Mouse (Mus musculus) cerebellum, postnatal 25 days (tissue): ENCODE data around the gene Nol9.
A peak's percentile ranks its signal among the peaks of the same experiment; 100 is the strongest.

ENCODE experiments used
- DNase-seq, 2 experiments: peaks; one replicate each; pipeline ENCODE4 v3.0.0; 2021; ENCODE audit warnings: mixed read lengths in 2 of 2

The Nol9 gene

DNA sequence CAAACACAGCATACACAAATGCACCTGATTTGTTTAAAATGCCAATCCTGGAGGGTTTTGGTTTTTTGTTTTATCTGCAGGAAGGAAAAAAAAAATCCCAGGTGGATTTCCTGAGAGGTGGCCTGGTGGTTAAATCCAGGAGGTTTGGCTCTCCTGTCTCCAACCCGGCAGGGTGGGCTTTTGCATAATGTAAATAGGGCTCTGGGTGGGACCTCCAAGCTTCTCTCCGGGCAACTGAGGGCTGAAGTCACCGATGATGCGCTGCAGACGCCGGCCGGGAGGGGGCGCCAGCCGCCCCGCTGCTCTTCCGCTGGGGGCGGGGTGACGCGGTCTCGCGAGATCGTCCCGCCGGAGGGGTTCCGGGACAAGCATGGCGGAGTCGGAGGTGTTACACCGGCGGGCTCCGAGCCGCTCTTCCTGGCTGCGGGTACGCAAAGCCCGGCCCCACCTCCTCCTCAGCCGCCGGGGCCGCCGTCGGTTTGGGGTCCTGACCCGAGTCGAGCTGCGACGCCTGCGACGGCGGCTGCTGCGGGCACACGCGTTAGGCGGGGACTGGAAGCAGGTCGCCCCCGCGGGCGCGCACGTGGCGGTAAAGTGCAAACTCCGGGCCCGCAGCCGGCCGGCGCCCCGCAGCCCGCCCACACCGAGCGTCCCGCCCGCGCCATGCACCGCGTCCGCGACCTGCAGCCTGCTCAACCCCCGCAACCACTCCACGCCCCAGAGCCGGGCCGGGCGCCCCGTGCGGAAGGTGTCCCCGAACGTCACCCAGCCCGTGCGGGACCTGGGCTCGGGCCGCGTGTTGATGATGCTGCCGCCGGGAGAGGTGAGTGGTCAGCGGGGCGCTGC lies at the start of gene Nol9:
Nol9 (plus strand) TSS at position 337 of the 846 bp plus-strand sequence.
- DNase-seq, result peak; percentile 97

DNA sequence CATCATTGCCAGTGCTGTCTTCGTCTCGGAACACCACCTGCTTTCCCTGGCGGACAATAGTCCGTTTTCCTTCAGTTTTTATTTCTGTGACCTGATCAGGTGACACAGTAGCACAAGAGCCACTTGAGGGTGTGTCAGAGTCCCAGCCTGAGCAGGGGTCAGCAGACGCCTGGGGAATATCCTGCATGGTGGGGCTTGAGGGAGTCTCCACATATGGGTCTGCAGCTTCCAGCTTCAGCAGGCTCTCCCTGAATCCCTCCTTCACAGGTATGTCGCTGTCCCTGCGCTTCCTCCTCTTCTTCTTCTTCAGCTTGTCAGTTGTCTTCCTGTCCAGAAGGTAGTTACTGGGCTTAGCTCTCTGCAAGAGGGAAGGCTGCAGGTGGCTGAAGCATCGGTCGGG lies 47.0 kb upstream of the Nol9 start:
- DNase-seq, result no peak

GRCm38 (mm10) chr4:151993035-151993434 lies 46.1 kb upstream of the Nol9 start:
- DNase-seq, result no peak

DNA sequence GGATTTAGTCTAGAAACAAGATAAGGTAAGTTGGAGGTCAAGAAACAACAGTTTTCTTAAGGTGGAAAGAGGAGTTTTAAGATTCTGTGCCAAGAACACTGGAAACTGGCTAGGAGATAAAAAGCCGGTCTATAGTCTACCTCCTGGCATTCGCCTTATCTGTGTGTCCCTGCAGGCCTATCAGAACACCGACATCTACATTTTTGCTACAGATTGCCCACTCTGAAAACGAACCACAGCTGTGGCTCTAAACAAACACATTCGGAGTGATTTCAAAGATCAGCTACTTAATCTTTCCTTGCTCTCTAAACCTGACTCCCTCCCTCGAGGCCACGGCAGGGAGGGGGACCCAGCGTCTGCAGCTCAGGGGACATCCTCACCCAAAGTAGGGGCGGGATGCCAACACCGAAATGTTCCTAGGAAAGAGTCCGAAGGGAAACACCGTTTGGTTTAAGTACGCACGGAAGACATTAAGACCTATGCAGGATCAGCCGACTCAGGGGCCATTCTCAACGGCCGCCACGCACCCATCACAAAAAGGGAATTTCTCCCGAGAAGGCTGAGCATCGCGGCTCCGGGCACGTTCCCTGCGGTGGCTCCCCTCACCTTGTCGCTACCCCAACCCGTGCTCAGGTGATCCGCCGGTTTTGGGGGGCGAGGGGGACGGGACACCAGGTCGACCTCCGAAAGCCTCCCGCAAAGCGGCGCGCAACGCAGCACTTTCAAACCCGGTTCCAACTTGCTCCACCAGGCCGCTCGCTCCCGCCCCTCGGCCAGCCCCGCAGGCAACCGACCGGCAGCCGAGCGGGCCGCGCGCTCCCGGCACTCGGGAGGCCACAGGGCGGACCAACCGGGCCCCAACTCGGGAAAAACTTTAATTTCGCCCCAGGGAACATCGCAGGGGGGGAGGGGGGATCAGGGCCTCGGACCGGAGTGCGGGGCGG lies 44.6 kb upstream of the Nol9 start:
- DNase-seq, result peak; percentile 47 to 68

DNA sequence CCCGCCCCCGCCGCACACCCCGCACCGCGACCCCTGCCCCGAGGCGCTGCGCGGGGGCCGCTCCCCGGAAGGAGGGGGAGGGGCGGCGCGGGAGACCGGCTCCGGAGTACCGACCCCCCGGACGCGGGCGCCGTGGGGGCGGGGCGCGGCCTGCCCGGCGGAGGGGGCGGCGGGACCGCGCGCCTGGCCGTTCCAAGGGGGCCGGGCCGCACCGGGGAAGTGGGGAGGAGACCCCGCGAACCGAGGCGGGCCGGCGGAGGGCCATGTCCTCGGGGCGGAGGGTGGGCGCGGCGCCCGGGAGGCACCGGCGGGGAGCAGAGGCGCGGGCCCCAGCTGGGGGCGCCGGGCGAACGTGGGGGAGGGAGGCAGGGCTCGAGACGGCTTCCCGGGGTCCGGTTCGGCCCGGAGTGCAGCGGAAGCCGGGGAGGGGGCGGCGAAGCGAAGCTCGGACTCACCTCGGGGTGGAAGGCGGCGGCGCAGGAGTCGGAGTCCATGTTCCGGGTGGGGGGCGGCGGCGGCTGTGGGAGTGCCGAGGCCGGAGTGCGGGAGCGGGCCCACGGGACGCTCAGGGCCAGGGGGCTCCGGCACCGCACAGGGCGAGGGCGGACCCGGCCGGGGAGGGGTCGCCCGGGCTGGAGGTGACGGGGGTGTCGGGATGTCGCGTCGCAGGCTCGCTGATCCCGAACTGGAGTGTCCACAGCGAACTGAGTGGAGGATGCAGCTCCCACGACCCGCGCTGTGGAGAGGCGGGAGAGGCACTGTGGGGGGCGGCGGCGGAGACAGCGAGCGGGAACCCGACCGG lies 43.5 kb upstream of the Nol9 start:
- DNase-seq, result no peak

DNA sequence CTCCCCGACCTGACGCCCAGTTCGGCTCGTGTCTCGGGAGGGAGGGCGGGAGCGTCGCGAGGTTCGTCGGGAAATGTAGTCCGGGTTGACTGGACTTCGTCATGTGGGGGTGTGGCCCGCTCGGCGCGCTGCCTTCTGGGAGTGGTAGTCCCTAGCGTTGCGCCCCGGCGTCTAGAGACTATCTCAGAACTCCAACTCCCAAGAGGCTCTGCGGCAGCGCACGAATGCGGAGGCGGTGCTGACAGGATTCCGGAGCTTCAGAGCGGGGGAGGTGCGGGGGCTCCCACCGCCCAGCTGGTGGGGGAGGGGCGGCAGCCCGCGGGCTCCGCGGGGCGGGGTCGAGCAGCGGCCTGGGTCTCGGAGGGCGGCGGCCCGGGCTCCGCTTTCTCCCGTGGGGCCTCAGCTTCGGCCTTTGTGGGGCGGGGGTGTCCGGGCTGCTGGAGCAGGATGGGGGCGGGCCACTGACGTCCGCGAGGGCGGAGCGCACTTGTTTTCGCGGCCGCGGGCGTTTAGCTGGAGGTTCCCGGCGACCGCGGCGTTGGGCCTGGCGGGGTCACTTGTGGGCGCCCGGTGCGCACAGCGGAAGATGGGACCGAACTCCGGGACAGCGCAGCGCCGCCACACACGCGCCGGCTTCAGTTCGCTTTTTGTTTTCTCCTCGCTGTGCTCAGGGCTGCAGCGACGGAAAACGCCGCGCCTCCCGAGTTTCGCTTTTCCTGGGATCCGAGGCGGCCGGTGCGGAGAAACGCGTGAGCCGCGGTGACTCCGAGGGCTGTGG lies 42.8 kb upstream of the Nol9 start, which contains the start of gene Phf13:
Phf13 (minus strand) TSS at position 86 of the 778 bp plus-strand sequence.
- peak; percentile 99 for DNase-seq

DNA sequence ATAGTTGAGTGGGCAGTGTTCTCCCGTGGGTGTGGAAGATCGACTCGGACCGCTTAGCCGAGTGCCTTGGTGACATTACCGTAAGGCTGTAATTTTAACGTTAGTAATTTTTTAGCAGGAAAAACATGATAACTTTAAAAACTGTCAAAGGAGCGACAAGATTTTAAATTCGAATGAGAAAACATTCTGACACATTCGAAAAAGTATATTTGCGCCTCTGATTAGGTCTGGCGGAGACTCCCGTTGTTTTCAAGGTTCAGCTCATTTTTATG lies 42.2 kb upstream of the Nol9 start:
- no peak for DNase-seq

DNA sequence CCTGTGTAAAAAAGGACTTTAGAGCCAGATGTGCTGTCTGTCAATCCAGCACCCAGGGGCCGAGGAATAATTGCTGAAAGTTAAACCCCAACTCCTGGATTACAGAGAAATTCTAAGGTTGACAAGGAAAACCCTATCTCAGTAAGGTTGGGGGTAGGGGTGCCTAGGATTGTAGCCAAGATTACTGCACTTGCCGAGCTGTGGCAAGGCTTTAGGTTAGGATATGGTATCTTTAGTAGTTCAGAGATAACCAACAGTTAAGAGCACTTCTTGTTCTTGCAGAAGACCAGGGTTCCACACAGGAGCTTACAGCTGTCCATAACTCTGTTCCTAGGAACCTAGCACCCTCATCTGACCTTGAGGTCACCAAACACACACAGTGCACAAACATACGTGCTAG lies 41.4 kb upstream of the Nol9 start:
- peak in 1 of 2 experiments; percentile 6 for DNase-seq

DNA sequence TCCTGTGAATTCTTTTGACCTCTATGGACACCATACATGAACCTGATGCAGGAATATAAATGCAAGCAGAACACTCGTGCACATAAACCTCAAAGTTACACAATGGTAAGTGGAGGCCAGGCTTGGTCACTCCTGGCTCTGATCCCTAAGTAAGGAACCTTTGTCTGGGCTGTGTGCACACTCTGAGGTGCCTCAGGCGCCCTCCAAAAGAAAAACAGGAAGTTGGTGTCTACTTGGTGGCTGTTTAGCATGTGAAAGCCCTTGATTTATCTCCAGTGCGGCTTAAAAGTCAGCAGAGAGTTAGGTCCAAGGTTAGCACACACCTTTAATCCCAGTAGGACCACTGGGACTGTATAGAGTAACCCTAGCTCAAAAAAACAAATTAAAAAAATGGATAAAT lies 39.6 kb upstream of the Nol9 start:
- no peak for DNase-seq

GRCm38 (mm10) chr4:152000906-152001305 lies 38.2 kb upstream of the Nol9 start:
- DNase-seq, result no peak

GRCm38 (mm10) chr4:152001335-152001734 lies 37.8 kb upstream of the Nol9 start:
- no peak for DNase-seq

DNA sequence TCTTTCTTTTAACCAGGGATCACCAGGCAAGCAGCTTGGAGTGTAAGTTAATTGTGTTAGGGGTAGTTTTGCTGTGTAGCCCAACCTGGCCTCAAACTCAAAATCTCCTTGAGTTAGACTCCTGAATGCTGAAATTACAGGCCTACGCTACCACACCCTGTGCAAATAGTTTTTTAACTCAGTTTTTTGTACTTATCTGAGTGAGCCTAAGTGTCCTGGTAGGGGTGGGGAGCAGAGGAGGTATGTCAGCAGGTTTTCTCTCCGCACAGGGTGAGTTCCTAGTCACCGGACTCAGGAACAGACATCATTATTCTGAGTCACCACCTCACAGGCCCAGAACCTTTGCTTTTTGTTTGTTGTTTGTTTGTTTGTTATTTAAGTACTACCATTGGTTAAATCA lies 37.1 kb upstream of the Nol9 start:
- DNase-seq, result no peak

DNA sequence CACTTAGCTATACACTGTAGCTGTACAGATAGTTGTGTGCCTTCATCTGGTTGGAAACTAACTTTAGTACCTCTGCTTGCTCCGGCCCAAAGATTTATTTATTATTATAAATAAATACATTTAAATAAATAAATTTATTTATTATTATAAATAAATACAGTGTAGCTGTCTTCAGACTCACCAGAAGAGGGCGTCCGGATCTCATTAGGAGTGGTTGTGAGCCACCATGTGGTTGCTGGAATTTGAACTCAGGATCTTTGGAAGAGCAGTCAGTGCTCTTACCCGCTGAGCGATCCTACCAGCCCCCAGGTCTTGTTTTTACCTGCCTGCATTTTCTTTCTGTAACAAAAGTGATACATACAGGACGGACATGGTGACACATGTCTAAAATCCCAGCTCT lies 33.0 kb upstream of the Nol9 start:
- DNase-seq, result peak in 1 of 2 experiments; percentile 39

DNA sequence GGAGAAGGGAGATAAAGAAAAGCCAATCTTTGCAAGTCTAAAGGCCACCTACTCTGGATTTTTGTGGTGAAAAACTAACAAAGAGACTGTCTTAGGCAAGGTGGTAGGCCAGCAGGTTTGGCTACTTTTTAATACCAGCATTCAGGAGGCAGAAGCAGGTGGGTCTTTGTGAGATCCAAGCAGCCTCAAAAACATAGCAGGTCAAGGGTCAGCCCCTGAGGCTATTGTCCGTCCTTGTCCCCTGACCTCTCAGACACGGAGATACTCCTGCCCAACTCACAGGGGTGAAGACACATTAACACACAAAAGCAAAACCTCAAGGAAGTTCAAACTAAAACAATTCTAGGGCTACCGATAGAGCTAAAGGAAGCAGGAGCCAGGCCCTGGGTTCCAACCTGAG lies 32.3 kb upstream of the Nol9 start:
- no peak for DNase-seq

- no peak for DNase-seq
These were observed 31.5 kb upstream of the Nol9 start for GRCm38 (mm10) chr4:152007481-152008147.

- peak; percentile 44 to 45 for DNase-seq
These were observed 31.0 kb upstream of the Nol9 start for GRCm38 (mm10) chr4:152008148-152008500.

DNA sequence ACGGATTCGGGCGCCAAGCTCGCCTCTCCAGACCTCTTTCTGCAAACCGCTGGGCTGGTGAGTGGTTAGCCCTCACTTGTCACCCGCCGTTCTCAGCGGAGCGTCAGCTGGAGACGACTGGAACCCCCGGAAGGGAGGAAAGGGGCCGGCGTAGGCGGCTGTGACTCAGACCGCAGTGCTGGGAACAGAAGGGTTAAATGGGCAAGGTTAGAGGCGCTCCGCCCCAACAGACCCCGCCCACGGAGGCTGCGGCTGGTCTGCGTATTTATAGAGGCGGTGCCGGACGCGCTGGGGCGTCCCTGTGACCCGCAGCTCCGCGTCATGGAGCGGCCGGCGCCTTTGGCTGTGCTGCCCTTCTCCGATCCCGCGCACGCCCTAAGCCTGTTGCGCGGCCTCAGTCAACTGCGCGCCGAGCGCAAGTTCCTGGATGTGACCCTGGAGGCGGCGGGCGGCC lies 30.5 kb upstream of the Nol9 start, which contains the start of gene Klhl21:
Klhl21 (plus strand) TSS at position 182 of the 454 bp plus-strand sequence.
- peak; percentile 95 to 96 for DNase-seq

DNA sequence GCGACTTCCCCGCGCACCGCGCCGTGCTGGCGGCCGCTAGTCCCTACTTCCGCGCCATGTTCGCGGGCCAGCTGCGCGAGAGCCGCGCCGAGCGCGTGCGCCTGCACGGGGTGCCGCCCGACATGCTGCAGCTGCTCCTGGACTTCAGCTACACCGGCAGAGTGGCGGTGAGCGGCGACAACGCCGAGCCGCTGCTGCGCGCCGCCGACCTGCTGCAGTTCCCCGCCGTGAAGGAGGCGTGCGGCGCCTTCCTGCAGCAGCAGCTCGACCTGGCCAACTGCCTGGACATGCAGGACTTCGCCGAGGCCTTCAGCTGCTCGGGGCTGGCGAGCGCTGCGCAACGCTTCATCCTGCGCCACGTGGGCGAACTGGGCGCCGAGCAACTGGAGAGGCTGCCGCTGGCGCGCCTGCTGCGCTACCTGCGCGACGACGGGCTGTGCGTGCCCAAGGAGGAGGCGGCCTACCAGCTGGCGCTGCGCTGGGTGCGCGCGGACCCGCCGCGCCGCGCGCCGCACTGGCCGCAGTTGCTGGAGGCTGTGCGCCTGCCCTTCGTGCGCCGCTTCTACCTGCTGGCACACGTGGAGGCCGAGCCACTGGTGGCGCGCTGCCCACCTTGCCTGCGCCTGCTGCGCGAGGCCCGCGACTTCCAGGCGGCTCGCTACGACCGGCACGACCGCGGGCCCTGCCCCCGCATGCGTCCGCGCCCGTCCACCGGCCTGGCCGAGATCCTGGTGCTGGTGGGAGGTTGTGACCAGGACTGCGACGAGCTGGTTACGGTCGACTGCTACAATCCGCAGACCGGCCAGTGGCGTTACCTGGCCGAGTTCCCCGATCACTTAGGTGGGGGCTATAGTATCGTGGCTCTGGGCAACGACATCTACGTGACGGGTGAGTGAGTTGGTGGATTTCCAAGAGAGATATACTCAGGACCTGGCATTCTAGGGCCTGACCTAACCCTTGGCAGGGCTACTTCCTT lies 29.8 kb upstream of the Nol9 start:
- DNase-seq, result peak; percentile 82 to 85

DNA sequence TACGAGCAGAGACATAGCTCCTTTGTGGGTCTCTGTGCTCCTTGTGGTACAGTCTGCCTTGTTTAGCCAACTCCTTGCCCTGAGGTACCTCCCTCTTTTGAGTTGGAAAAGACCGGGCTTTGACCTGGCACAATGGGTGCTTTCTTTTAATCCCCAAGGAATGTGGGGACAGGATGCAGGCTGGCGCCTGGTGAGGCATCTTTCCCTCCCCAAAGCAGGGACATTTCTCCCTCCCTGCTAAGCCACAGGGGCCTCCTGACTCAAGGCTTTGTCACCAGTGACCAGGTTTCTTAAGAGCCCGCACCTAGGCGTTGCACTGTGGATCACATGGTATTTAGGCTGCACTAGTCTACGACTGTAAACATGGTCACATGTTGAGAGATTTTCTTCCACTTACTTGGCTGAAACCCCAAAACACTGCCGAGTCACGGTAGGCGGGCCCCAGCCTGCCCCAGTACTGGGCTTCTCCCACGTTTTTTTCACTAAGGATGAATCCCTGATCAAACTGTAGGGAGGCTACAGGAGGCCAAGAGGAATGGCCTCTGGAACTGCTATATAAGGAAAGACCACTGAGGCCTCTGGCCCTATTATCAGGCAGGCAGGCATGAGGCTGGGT lies 28.9 kb upstream of the Nol9 start:
- peak; percentile 27 to 37 for DNase-seq

- peak; percentile 57 to 59 for DNase-seq
These were observed 28.4 kb upstream of the Nol9 start for GRCm38 (mm10) chr4:152010707-152011134.
